20 mouse cellular contexts compared by ENCODE assay signal in genomic region chr5:44886566-44887070, GRCm38 (mm10).
A peak's percentile ranks its signal among the peaks of the same experiment; 100 is the strongest.
DNase-seq lines count a peak whose midpoint lies in the region; ATAC-seq and TF ChIP-seq lines count a peak whose summit lies in the region.
"Had no signal": no experiment of that assay in that cellular context is flagged by ENCODE, and none has a peak within 500 bp of the region (broad histone marks: within the 10 kb centered on the region; RNA-seq: fewer than 3 reads in every experiment).

No protein-coding gene starts in this region.

- intact Hi-C loops in left cerebral cortex, adult 2 months (cut with DNase I): no loop called here
- intact Hi-C loops in left cerebral cortex, postnatal 36 days (cut with DNase I): no loop called here

- no peak for TF ChIP-seq CTCF in left cerebral cortex, adult 2 months (IDR thresholded peaks at IDR 0.05)
- no peak for TF ChIP-seq CTCF in stomach, postnatal 0 days (IDR thresholded peaks at IDR 0.05; ENCODE audit: low read depth)

- ATAC-seq in intestine, embryonic 16.5 days: peak; percentile 80
- ATAC-seq in stomach, postnatal 0 days (ENCODE audit: low FRiP score, low TSS enrichment): peak; percentile 95
- ATAC-seq: forebrain, embryonic 13.5 days; forebrain, postnatal 0 days; hindbrain, postnatal 0 days had no signal

- WGBS in intestine, embryonic 16.5 days: 66% methylated on average over 4 of the region's 4 CpGs
- WGBS in stomach, postnatal 0 days: 41% methylated on average over 4 of the region's 4 CpGs

- no peaks in the 10 kb centered on the region for H3K9me3 ChIP-seq in intestine, embryonic 16.5 days (ENCODE audit: control insufficient read depth, low read length)
- no peaks in the 10 kb centered on the region for H3K9me3 ChIP-seq in stomach, postnatal 0 days (ENCODE audit: control insufficient read depth, low read length)
- H3K9me3 ChIP-seq: embryonic facial prominence, embryonic 13.5 days; forebrain, embryonic 13.5 days; hindbrain, embryonic 12.5 days had no signal

- peak overlapping the region; percentile 47; the same call in 1 of the 2 replicates for H3K27ac ChIP-seq in left cerebral cortex, adult 2 months
- no peak overlapping the region for H3K27ac ChIP-seq in intestine, embryonic 16.5 days (ENCODE audit: low read length)
- H3K27ac ChIP-seq in stomach, postnatal 0 days (replicated peaks): no peak overlapping the region
- H3K27ac ChIP-seq: embryonic facial prominence, embryonic 13.5 days; forebrain, embryonic 13.5 days; hindbrain, embryonic 12.5 days; hindbrain, postnatal 0 days had no signal

- no peaks in the 10 kb centered on the region for H3K36me3 ChIP-seq in intestine, embryonic 16.5 days (ENCODE audit: control insufficient read depth, insufficient read depth, low read length)
- no peaks in the 10 kb centered on the region for H3K36me3 ChIP-seq in stomach, postnatal 0 days (ENCODE audit: control insufficient read depth, insufficient read depth, low read length)
- H3K36me3 ChIP-seq: embryonic facial prominence, embryonic 13.5 days; hindbrain, embryonic 12.5 days had no signal

- no peak overlapping the region for H3K4me3 ChIP-seq in left cerebral cortex, adult 2 months
- H3K4me3 ChIP-seq in intestine, embryonic 16.5 days (ENCODE audit: low read length): no peak overlapping the region
- no peak overlapping the region for H3K4me3 ChIP-seq in stomach, postnatal 0 days (ENCODE audit: low read depth, low read length)
- H3K4me3 ChIP-seq: embryonic facial prominence, embryonic 13.5 days; forebrain, embryonic 13.5 days; hindbrain, embryonic 12.5 days had no signal

- no peak overlapping the region for H3K4me2 ChIP-seq in intestine, embryonic 16.5 days (ENCODE audit: low read depth, low read length)
- H3K4me2 ChIP-seq in stomach, postnatal 0 days (replicated peaks; ENCODE audit: low read depth): no peak overlapping the region
- H3K4me2 ChIP-seq: embryonic facial prominence, embryonic 13.5 days; forebrain, embryonic 13.5 days; hindbrain, embryonic 12.5 days had no signal

- no peak overlapping the region for H3K9ac ChIP-seq in intestine, embryonic 16.5 days (ENCODE audit: low read depth, low read length)
- H3K9ac ChIP-seq in stomach, postnatal 0 days (ENCODE audit: low read length): no peak overlapping the region
- H3K9ac ChIP-seq: embryonic facial prominence, embryonic 13.5 days; forebrain, embryonic 13.5 days; forebrain, postnatal 0 days; hindbrain, embryonic 12.5 days had no signal

- TF ChIP-seq EP300 in stomach, postnatal 0 days (optimal IDR thresholded peaks at IDR 0.05): no peak

- H3K4me1 ChIP-seq in intestine, embryonic 16.5 days (ENCODE audit: control insufficient read depth, insufficient read depth, low read length): no peaks in the 10 kb centered on the region
- no peaks in the 10 kb centered on the region for H3K4me1 ChIP-seq in stomach, postnatal 0 days (replicated peaks; ENCODE audit: control insufficient read depth, insufficient read depth)
- H3K4me1 ChIP-seq: embryonic facial prominence, embryonic 13.5 days; forebrain, embryonic 13.5 days; hindbrain, embryonic 12.5 days had no signal

- DNase-seq in left cerebral cortex, adult 2 months (ENCODE audit: extremely low spot score in 1 of 2, low spot score in 2 of 2): no peak
- no peak for DNase-seq in left cerebral cortex, postnatal 36 days (ENCODE audit: low spot score in 2 of 2)
- DNase-seq in brain, adult 2 months (ENCODE audit: low read depth, low spot score): peak; percentile 76
- DNase-seq in stomach, postnatal 0 days (ENCODE audit: low spot score): peak; percentile 27
- no peak for DNase-seq in urinary bladder, postnatal 14 days (ENCODE audit: low spot score)
- no peak for DNase-seq in spleen, adult 18-20 months
- DNase-seq: adrenal gland, postnatal 10 days; cerebellum, adult 18-20 months; cerebellum, adult 9-11 months; cerebellum, postnatal 36 days; forebrain, postnatal 0 days; gastrocnemius, postnatal 36 days; heart, adult 11 months; heart, postnatal 10 days; heart, postnatal 4 days had no signal

- no peaks in the 10 kb centered on the region for H3K27me3 ChIP-seq in intestine, embryonic 16.5 days (replicated peaks; ENCODE audit: control insufficient read depth, insufficient read depth, low read length)
- H3K27me3 ChIP-seq in stomach, postnatal 0 days (ENCODE audit: control insufficient read depth, insufficient read depth, low read length): no peaks in the 10 kb centered on the region
- H3K27me3 ChIP-seq: embryonic facial prominence, embryonic 13.5 days; forebrain, embryonic 13.5 days; hindbrain, embryonic 12.5 days had no signal

Comparison
In these comparisons a context has a peak if more than half of its experiments do, and no peak if none do; other contexts are left out.
1. DNase-seq: peak in brain, adult 2 months (single experiment) and stomach, postnatal 0 days (single experiment); none in left cerebral cortex, adult 2 months (0 of 2), left cerebral cortex, postnatal 36 days (0 of 2), urinary bladder, postnatal 14 days (single experiment) and spleen, adult 18-20 months (0 of 2).